Mouse (Mus musculus): ENCODE measurements around the gene Casc3. TPM values are rescaled to one million over a fixed set of nuclear protein-coding genes. Genes with fewer than 3 reads are reported as not detected.

Casc3 gene
- polyA plus RNA-seq, 1 experiment: 30.2 TPM

- TF ChIP-seq CTCF (IDR thresholded peaks at IDR 0.05; ENCODE audit: extremely low read depth, insufficient read depth, insufficient read length, insufficient replicate concordance) (no peak), POLR2A (IDR thresholded peaks at IDR 0.05; ENCODE audit: low read depth, low read length) (no peak)
- Histone ChIP-seq H3K27ac (ENCODE audit: insufficient read depth, low read length) (peak overlapping the region; percentile 13; the same call in 1 of the 2 replicates), H3K27me3 (ENCODE audit: control insufficient read depth, insufficient read depth, low read length) (no peaks in the 10 kb centered on the region), H3K4me1 (ENCODE audit: control insufficient read depth, insufficient read depth, insufficient read length) (peaks cover 36% of the 10 kb centered on the region), H3K36me3 (ENCODE audit: control insufficient read depth, insufficient read depth, low read length) (no peaks in the 10 kb centered on the region), H3K4me3 (ENCODE audit: extremely low read depth, insufficient read depth, insufficient read length) (no peak overlapping the region)
- WGBS: 77% methylated on average over 10 of the region's 10 CpGs
- DNase-seq (ENCODE audit: low read depth in 1 of 2, low spot score in 2 of 2): no peak
Measured at GRCm38 (mm10) chr11:98785214-98785613, 19.5 kb upstream of the Casc3 start.

GRCm38 (mm10) chr11:98785772-98786281 is 18.9 kb upstream of the Casc3 start:
- peak overlapping the region; percentile 20 for H3K4me3 ChIP-seq (ENCODE audit: extremely low read depth, insufficient read depth, insufficient read length)
- peak overlapping the region; percentile 63 for H3K27ac ChIP-seq (ENCODE audit: insufficient read depth, low read length)
- DNase-seq (ENCODE audit: low read depth in 1 of 2, low spot score in 2 of 2): peak in 1 of 2 experiments; percentile 70
- no peaks in the 10 kb centered on the region for H3K27me3 ChIP-seq (ENCODE audit: control insufficient read depth, insufficient read depth, low read length)
- 0 out of 2 replicates have a peak, but pooled peaks have one; percentile 18 for TF ChIP-seq CTCF (IDR thresholded peaks at IDR 0.05; ENCODE audit: extremely low read depth, insufficient read depth, insufficient read length, insufficient replicate concordance)
- no peak for TF ChIP-seq POLR2A (IDR thresholded peaks at IDR 0.05; ENCODE audit: low read depth, low read length)
- peaks cover 36% of the 10 kb centered on the region for H3K4me1 ChIP-seq (ENCODE audit: control insufficient read depth, insufficient read depth, insufficient read length)
- 2% methylated on average over 12 of the region's 12 CpGs for WGBS
- H3K36me3 ChIP-seq (ENCODE audit: control insufficient read depth, insufficient read depth, low read length): no peaks in the 10 kb centered on the region

GRCm38 (mm10) chr11:98786359-98787214 is 18.1 kb upstream of the Casc3 start:
- DNase-seq (ENCODE audit: low read depth in 1 of 2, low spot score in 2 of 2): peak; percentile 79 to 91
- no peaks in the 10 kb centered on the region for H3K27me3 ChIP-seq (ENCODE audit: control insufficient read depth, insufficient read depth, low read length)
- H3K36me3 ChIP-seq (ENCODE audit: control insufficient read depth, insufficient read depth, low read length): no peaks in the 10 kb centered on the region
- WGBS: 1% methylated on average over 14 of the region's 15 CpGs
- peaks cover 36% of the 10 kb centered on the region for H3K4me1 ChIP-seq (ENCODE audit: control insufficient read depth, insufficient read depth, insufficient read length)
- peak overlapping the region; percentile 63 for H3K27ac ChIP-seq (ENCODE audit: insufficient read depth, low read length)
- peak overlapping the region; percentile 20; the same call in 1 of the 2 replicates for H3K4me3 ChIP-seq (ENCODE audit: extremely low read depth, insufficient read depth, insufficient read length)
- TF ChIP-seq POLR2A (IDR thresholded peaks at IDR 0.05; ENCODE audit: low read depth, low read length) (no peak), CTCF (IDR thresholded peaks at IDR 0.05; ENCODE audit: extremely low read depth, insufficient read depth, insufficient read length, insufficient replicate concordance) (peak; percentile 80; the same call in 1 of the 2 replicates)

- Histone ChIP-seq H3K4me1 (ENCODE audit: control insufficient read depth, insufficient read depth, insufficient read length) (peaks cover 36% of the 10 kb centered on the region), H3K27me3 (ENCODE audit: control insufficient read depth, insufficient read depth, low read length) (no peaks in the 10 kb centered on the region), H3K27ac (ENCODE audit: insufficient read depth, low read length) (no peak overlapping the region), H3K4me3 (ENCODE audit: extremely low read depth, insufficient read depth, insufficient read length) (no peak overlapping the region), H3K36me3 (ENCODE audit: control insufficient read depth, insufficient read depth, low read length) (no peaks in the 10 kb centered on the region)
- no peak for DNase-seq (ENCODE audit: low read depth in 1 of 2, low spot score in 2 of 2)
- WGBS: 58% methylated on average over 7 of the region's 7 CpGs
- TF ChIP-seq CTCF (IDR thresholded peaks at IDR 0.05; ENCODE audit: extremely low read depth, insufficient read depth, insufficient read length, insufficient replicate concordance): no peak
- TF ChIP-seq POLR2A (IDR thresholded peaks at IDR 0.05; ENCODE audit: low read depth, low read length): no peak
Measured at GRCm38 (mm10) chr11:98787229-98787628, 17.5 kb upstream of the Casc3 start.

GRCm38 (mm10) chr11:98787691-98788090 is 17.0 kb upstream of the Casc3 start:
- DNase-seq (ENCODE audit: low read depth in 1 of 2, low spot score in 2 of 2): no peak
- H3K27ac ChIP-seq (ENCODE audit: insufficient read depth, low read length): no peak overlapping the region
- H3K36me3 ChIP-seq (ENCODE audit: control insufficient read depth, insufficient read depth, low read length): no peaks in the 10 kb centered on the region
- 92% methylated on average over 1 of the region's 1 CpGs for WGBS
- no peak overlapping the region for H3K4me3 ChIP-seq (ENCODE audit: extremely low read depth, insufficient read depth, insufficient read length)
- no peak for TF ChIP-seq POLR2A (IDR thresholded peaks at IDR 0.05; ENCODE audit: low read depth, low read length)
- no peak for TF ChIP-seq CTCF (IDR thresholded peaks at IDR 0.05; ENCODE audit: extremely low read depth, insufficient read depth, insufficient read length, insufficient replicate concordance)
- H3K4me1 ChIP-seq (ENCODE audit: control insufficient read depth, insufficient read depth, insufficient read length): peaks cover 34% of the 10 kb centered on the region
- no peaks in the 10 kb centered on the region for H3K27me3 ChIP-seq (ENCODE audit: control insufficient read depth, insufficient read depth, low read length)

- TF ChIP-seq CTCF (IDR thresholded peaks at IDR 0.05; ENCODE audit: extremely low read depth, insufficient read depth, insufficient read length, insufficient replicate concordance) (no peak), POLR2A (IDR thresholded peaks at IDR 0.05; ENCODE audit: low read depth, low read length) (no peak)
- Histone ChIP-seq H3K4me3 (ENCODE audit: extremely low read depth, insufficient read depth, insufficient read length) (no peak overlapping the region), H3K4me1 (ENCODE audit: control insufficient read depth, insufficient read depth, insufficient read length) (peaks cover 29% of the 10 kb centered on the region), H3K36me3 (ENCODE audit: control insufficient read depth, insufficient read depth, low read length) (no peaks in the 10 kb centered on the region), H3K27ac (ENCODE audit: insufficient read depth, low read length) (0 out of 2 replicates have a peak overlapping the region, but pooled peaks have one; percentile 73), H3K27me3 (ENCODE audit: control insufficient read depth, insufficient read depth, low read length) (no peaks in the 10 kb centered on the region)
- 94% methylated on average over 5 of the region's 5 CpGs for WGBS
- DNase-seq (ENCODE audit: low read depth in 1 of 2, low spot score in 2 of 2): no peak
Measured at GRCm38 (mm10) chr11:98788139-98788538, 16.6 kb upstream of the Casc3 start.

Data from spleen, adult 2 months (tissue).